Mouse (Mus musculus) spleen, postnatal 4 days (tissue): Measurements from ENCODE around the gene Zswim9.

Experiments
- DNase-seq, 2 experiments: peaks; one replicate each; pipeline ENCODE4 v3.0.0; 2022; ENCODE audit warnings: low spot score in 2 of 2

The Zswim9 gene

DNA sequence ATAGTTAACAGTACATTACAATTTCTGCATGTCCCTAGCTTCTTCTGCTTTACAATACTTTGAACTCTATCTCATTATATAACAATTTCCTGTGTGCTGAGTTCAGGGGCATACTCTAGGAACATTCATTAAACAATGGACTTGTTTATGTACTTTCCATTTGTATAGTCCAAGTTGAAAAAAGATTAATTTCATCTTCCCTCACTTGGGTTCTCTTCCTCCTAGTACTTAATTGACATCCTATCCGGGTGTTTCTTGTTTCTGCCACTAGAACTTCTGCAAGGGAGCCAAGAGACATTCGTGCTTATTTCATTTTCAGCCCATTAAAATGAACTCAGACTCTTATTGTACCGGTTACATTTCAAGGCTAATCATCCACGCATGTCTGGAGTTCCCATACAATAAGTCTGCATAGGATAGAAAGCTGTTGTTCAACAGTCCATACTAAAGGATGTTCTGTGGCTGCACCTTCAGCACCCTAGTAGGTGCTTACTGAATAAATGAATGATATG lies 9.7 kb downstream of the Zswim9 start:
- DNase-seq: no peak

DNA sequence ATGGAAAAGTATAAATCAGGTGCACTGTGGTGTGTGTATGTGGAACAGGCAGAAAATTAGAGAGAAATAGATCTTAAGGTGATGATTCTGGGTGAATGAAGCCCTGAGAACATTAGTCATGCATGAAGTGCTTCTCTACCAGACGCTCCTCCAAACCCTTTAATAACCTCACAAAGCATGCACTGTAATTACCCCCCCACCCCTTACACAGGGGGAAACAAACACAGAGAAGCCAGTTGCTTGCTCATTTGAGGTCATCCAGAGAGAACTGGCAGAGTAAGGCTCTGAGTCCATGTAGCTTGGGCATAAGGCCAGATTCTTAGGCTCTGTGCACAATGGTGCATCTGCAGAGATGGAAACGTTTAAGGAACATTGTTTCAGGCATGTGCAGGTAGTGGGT lies 14.1 kb downstream of the Zswim9 start:
- DNase-seq: no peak

DNA sequence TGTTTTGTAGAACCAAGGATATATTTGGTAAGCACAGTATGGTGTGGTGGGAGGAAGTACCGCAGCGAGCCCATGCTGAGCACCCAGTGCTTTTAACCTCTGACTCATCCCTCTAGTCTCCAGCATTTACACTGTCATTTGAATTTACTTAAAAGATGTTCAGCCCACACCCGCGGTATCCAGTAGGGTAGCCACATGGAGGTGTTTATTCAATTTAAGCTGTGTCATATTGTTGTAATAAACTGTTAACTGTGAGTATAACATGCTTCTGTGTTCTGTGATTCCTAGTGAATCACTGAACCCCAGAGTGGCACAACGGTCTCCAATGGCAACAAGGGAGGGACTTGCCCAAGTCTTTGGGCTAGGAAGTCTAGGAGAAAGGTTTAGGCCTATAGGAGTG lies 14.7 kb downstream of the Zswim9 start:
- DNase-seq: no peak

DNA sequence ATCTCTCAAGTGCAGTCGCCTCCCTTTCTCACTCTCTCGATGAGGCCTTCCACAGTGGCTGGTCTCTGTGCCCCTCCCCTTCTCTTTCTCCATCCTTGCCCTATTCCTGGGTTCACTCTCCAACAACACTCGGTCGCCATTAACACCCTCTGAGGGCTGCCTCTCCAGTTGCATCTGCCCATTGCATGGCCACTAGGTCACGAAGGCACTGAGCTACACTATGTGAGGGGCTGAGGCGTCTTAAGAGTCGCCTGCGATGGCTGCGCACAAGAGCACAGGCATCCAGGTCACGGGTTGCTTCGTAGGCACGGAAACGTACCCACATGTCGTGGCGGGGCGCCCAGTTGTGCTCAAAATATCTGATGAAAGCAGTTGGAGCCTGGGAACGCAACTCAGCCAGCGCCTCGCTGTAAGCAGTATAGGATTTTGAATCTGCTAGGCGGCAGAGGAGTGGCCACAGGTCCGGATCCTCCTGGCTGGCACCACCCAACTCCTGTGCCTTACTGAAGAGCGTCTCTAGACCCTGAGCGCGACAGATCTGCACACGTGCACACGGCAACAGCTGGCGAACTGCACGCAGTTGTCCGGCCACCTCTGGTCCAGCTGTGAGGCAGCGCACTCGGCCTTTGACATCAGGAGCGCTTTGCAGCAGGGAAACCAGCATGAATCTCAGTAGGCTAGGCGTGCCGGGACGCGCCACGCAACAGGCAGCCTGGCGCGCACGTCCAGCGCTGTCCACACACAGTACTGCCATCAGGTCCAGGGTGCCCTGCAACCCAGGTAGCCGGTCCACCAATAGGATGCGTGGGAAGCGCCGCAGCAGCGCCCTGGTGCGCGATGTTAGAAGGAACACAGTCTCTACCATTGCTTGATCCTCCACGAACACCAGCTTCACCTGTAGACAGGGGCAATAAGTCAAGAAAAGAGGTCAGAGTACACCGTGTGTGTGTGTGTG lies 17.5 kb downstream of the Zswim9 start:
- DNase-seq: no peak

DNA sequence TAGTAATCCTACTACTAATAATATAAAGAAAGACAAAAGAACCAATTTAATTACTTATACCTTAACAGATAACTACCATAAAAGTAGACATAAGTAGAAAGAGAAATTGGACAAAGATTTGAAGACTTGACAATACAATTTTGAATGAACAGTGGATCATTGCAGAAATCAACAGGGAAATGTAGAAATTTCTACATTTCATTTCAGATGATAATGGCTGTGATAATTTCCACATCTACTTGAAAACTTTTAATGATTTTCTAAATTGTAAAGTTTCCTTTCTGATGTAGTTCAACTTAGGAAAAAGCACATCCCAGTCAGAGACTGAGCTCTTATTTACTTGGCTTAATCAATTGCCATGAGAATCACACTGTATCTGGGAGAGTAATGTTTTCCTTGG lies 65.8 kb downstream of the Zswim9 start, which contains the start of gene Vmn1r89:
Vmn1r89 (plus strand) TSS at position 301 of the 400 bp plus-strand sequence.
- DNase-seq: no peak
